Mouse (Mus musculus) ES-E14 (cell line): ENCODE measurements around the gene Higd1c.

ENCODE experiments used
- CHD2 ChIP-seq: IDR thresholded peaks from 2 replicates; pipeline ENCODE4 v1.6.1; 2014; ENCODE audit warnings: mild to moderate bottlenecking, low read depth, low read length, inconsistent platforms
- HCFC1 ChIP-seq: IDR thresholded peaks from 2 replicates; pipeline ENCODE4 v1.6.1; 2012; ENCODE audit warnings: low read length, inconsistent platforms, borderline replicate concordance; ENCODE audit not compliant: insufficient read depth
- MAFK ChIP-seq: IDR thresholded peaks from 2 replicates; pipeline ENCODE4 v1.6.1; 2014; ENCODE audit warnings: mild to moderate bottlenecking, low read depth, low read length, inconsistent platforms; ENCODE audit not compliant: insufficient read depth
- ZNF384 ChIP-seq: IDR thresholded peaks from 2 replicates; pipeline ENCODE4 v1.6.1; 2012; ENCODE audit warnings: low read depth, low read length, inconsistent platforms

DNA sequence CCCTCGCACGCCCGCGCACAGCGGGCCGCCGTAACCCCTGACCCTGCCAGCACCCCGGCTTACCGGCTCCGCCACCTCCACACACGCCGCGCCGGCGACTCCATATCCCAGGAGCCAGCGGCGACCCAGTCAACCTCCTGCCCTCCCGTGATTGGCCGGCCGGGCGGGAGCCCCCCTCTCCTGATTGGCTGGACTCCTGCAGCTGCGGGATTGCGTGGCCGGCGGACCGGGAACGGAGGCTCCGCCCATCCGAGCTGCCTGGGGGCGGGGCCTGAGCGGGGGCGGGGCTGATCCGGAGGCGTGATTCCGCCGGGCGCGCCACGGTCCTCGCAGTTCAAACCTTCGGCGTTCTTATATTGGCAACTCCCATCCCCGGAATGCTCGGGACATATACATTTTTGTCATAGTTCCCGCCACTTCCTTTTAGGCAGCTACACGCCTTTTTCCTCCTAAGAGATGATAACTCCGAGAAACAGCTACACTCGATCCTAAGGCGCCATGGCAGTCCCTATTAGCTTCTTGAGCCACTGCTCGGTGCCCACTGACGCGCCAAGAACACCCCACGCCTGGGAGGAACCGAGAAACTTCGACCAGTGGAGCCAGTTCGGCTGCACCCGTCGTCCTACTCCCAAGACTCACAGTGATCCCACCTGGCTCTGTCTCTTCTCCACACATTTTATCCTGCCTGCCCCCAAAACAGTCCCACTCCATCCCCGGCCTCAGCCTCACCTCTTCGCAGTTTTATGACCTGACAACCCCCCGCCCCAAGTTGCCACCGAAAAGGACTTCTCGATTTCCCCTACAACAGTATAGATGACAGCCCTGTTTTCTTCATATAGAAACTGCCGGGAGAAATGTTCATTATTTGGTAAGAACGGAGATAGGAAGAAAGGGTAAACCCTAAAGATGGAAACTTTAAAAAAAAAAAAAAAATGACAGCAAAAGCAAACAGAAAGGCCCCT, 58.8 kb downstream of the Higd1c start:
- no peak for TF ChIP-seq MAFK
- TF ChIP-seq ZNF384 = no peak
- no peak for TF ChIP-seq CHD2
- TF ChIP-seq HCFC1 = no peak
